Mouse (Mus musculus): ENCODE results near the gene Slc13a3.

GRCm38 (mm10) chr2:165368496-165368895 lies 104.5 kb downstream of the Slc13a3 start, which contains the start of gene Zfp663:
- no peak for TF ChIP-seq POLR2AphosphoS5 (IDR thresholded peaks at IDR 0.05; ENCODE audit: insufficient replicate concordance, low read depth, low read length)
- TF ChIP-seq CTCF (IDR thresholded peaks at IDR 0.05; ENCODE audit: low read depth, low read length) = no peak

Measured in G1E (cell line).